Mouse (Mus musculus) spleen, adult 2 months (tissue): ENCODE data around the gene Dab2ip. TPM values are rescaled to one million over a fixed set of nuclear protein-coding genes. Genes with fewer than 3 reads are reported as not detected.

Experiments used
- DNase-seq, 2 experiments: peaks; one replicate each; pipeline versions ENCODE4 v3.0.0 to v3.0.0-alpha.2; 2012 to 2021; ENCODE audit warnings: low spot score in 2 of 2, low read depth in 1 of 2
- H3K27ac ChIP-seq: fragments of 200-500 bp; 2 replicates; pipeline ENCODE4 v1.5.1; 2012; ENCODE audit warnings: low read length, inconsistent platforms; ENCODE audit not compliant: insufficient read depth
- H3K27me3 ChIP-seq: fragments of 200-500 bp; 2 replicates; pipeline ENCODE4 v1.6.1; 2012; ENCODE audit warnings: mild to moderate bottlenecking, moderate library complexity, low read length, inconsistent platforms; ENCODE audit not compliant: control insufficient read depth, insufficient read depth
- H3K36me3 ChIP-seq: fragments of 200-500 bp; 2 replicates; pipeline ENCODE4 v1.6.1; 2012; ENCODE audit warnings: mild to moderate bottlenecking, low read length, inconsistent platforms; ENCODE audit not compliant: control insufficient read depth, insufficient read depth
- H3K4me1 ChIP-seq: fragments of 200-500 bp; 2 replicates; pipeline ENCODE4 v1.6.1; 2011; ENCODE audit warnings: inconsistent platforms; ENCODE audit not compliant: control insufficient read depth, insufficient read depth, insufficient read length
- H3K4me3 ChIP-seq: fragments of 200-500 bp; 2 replicates; pipeline ENCODE4 v1.5.1; 2011; ENCODE audit warnings: mild to moderate bottlenecking, inconsistent platforms; ENCODE audit not compliant: insufficient read depth, insufficient read length; ENCODE audit errors: extremely low read depth
- CTCF ChIP-seq: fragments of 200-500 bp; IDR thresholded peaks from 2 replicates; pipeline ENCODE4 v1.5.1; 2011; ENCODE audit warnings: mild to moderate bottlenecking, inconsistent platforms; ENCODE audit not compliant: insufficient read depth, insufficient read length, insufficient replicate concordance; ENCODE audit errors: extremely low read depth
- POLR2A ChIP-seq: fragments of 200-500 bp; IDR thresholded peaks from 2 replicates; pipeline ENCODE4 v1.6.1; 2011; ENCODE audit warnings: low read depth, low read length, inconsistent platforms
- WGBS: fragments of 180-500 bp; shearing (Covaris S2); methylation state at CpG from one replicate; pipeline ENCODE4 v1.1.7; 2018; 5-methylcytosine and 5-hydroxymethylcytosine counted together
- polyA plus RNA-seq: library from polyadenylated mRNA; depleted of rRNA; stranded (reverse); fragments of >200 nt; gene quantifications from 2 replicates; pipeline ENCODE4 v1.2.3, GENCODE M21; 2012

The Dab2ip gene
- polyA plus RNA-seq, 1 experiment: 21.0 TPM

DNA sequence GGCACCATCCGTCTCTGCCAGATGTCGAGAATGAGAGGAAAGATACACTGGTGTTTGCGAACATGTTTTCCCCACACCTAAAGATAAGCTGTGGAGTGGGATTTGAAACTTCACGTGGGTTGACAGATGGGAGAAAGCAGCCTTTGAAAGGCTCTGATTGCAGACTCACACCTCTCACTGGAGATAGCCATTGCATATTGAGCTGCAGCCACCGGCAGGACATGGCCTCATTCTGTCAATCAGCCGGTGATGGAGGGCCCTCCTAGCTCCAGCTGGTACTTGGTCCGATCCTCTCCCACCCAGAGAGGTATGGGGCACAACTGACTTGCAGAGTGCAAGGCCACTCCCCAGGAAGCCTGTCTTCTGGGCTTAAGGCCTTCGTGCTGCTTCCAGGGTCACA lies 202.3 kb downstream of the Dab2ip start:
- Histone ChIP-seq H3K4me1 (peaks cover 5% of the 10 kb centered on the region; the same call in 1 of the 2 replicates), H3K27ac (no peak overlapping the region), H3K36me3 (no peaks in the 10 kb centered on the region), H3K27me3 (no peaks in the 10 kb centered on the region), H3K4me3 (no peak overlapping the region)
- TF ChIP-seq POLR2A (no peak), CTCF (no peak)
- 90% methylated on average over 8 of the region's 8 CpGs for WGBS
- no peak for DNase-seq

DNA sequence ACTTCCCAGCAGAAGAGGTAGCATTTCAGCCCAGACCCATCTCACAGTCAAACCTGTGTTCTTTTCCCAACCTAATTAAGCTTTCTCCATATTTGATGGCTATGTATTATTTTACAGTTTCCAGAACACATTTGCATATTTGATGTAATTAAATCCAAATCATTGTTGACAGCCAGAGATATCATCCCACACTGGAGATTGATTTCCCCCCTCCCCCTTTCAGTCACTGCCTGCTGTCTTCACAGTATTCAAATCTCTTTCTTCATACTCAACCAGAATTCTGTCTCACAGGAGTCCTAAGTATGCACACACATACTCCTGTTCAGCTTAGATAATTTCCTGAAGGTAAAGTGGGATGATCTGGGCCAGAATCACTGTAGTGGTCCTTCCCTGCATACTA lies 202.8 kb downstream of the Dab2ip start:
- DNase-seq: no peak
- no peak overlapping the region for H3K27ac ChIP-seq
- H3K4me3 ChIP-seq: no peak overlapping the region
- TF ChIP-seq POLR2A (no peak), CTCF (no peak)
- peaks cover 3% of the 10 kb centered on the region; the same call in 1 of the 2 replicates for H3K4me1 ChIP-seq
- H3K27me3 ChIP-seq: no peaks in the 10 kb centered on the region
- H3K36me3 ChIP-seq: no peaks in the 10 kb centered on the region

DNA sequence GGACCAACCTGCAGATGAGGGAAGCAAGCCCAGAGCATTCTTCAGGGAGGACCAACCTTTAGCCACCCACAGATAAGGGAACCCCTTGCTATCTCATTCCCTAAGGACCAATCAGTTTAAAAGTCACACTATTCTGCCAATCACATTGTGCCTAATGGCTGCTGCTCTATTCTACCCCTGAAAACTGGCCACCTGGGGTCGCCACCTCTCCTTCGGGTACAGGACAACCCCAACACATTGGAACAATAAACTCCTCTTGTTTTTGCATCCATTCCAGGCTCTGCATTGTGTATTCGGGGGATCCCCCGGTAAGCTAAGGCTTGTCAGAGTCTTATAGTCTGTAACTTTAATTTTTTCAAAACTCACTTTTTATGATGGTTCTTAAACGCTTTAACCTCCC lies 203.4 kb downstream of the Dab2ip start:
- no peak for DNase-seq
- no peaks in the 10 kb centered on the region for H3K36me3 ChIP-seq
- no peaks in the 10 kb centered on the region for H3K27me3 ChIP-seq
- no peak for TF ChIP-seq POLR2A
- no peak for TF ChIP-seq CTCF
- no peak overlapping the region for H3K4me3 ChIP-seq
- WGBS: 87% methylated on average over 5 of the region's 5 CpGs
- H3K4me1 ChIP-seq: no peaks in the 10 kb centered on the region; the same call in 1 of the 2 replicates
- H3K27ac ChIP-seq: no peak overlapping the region

DNA sequence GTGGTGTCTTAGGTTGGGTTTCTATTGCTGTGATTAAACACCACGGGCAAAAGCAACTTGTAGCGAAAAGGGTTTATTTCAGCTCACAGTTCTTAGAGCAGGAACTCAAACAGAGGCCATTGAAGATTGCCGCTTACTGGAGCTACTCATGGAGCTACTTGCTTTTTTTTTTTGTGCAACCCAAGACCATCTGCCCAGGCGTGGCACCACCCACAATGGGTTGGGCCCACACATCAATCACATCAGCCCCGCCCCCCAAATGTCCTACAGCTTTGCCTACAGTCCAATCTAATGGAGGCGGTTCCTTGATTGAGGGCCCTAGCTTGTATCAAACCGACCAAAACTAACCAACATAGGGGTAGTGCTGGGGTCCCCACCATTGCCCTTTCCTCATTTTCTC lies 205.8 kb downstream of the Dab2ip start:
- DNase-seq: no peak
- Histone ChIP-seq H3K27ac (no peak overlapping the region), H3K27me3 (no peaks in the 10 kb centered on the region), H3K4me3 (no peak overlapping the region), H3K36me3 (no peaks in the 10 kb centered on the region), H3K4me1 (no peaks in the 10 kb centered on the region)
- TF ChIP-seq CTCF (no peak), POLR2A (no peak)
- WGBS: 93% methylated on average over 7 of the region's 7 CpGs

DNA sequence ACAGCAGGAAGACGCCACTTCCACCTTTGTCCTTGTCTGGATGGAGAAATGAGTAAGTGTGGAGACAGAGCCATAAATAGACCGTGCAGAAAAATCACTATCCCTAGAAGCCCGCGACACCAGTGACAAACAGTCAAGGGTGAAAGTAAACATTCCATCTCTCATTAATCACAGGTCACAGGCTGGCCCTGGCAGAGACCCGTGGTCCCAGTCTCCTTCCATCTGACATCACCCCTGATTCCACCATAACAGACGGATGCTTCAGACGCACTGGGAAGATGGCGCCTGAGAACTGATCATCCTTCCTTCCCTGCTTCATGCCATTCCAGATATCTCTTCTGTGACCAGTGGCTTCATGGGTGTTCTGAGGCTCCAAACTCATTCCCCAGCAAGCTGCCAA lies 206.3 kb downstream of the Dab2ip start:
- 83% methylated on average over 8 of the region's 8 CpGs for WGBS
- no peaks in the 10 kb centered on the region for H3K36me3 ChIP-seq
- no peaks in the 10 kb centered on the region for H3K4me1 ChIP-seq
- DNase-seq: no peak
- no peak for TF ChIP-seq POLR2A
- TF ChIP-seq CTCF: no peak
- no peak overlapping the region for H3K4me3 ChIP-seq
- no peak overlapping the region for H3K27ac ChIP-seq
- H3K27me3 ChIP-seq: no peaks in the 10 kb centered on the region

DNA sequence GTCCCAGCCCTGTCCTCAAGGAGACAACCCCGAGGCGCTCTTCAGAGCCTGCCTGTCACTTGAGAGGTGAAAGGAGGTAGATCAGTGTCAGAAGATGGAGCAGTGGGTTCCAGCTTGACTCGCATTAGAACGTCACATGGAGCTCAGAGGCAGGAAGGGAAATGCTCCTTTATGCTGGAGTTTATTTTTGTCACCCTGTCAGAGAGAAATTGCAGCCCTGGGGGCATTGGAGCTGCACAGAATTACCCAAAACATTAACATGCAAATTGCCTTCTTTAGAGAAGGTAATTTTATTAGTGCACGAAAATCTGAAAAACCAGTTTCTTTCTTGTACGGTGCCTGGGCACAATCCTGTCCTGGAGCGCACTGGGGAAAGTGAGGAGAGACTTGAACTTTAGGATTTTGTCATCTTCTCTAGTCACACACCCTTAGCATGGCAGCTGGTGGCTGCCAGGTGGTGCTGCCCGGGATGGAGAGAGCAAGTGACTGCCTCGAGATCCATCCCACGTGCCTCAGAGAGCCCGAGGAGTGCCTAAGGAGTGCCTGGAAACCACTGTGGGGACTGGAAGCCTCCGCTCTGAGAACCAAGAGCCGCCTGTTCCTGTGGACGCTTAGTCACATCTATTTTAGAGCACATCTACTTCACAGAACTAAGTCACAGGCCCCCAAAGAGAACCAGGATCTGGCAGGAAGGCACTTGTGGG lies 209.9 kb downstream of the Dab2ip start:
- no peaks in the 10 kb centered on the region for H3K36me3 ChIP-seq
- DNase-seq: no peak
- 48% methylated on average over 14 of the region's 14 CpGs for WGBS
- no peaks in the 10 kb centered on the region for H3K4me1 ChIP-seq
- no peak overlapping the region for H3K27ac ChIP-seq
- H3K27me3 ChIP-seq: no peaks in the 10 kb centered on the region
- TF ChIP-seq POLR2A: no peak
- TF ChIP-seq CTCF: no peak
- H3K4me3 ChIP-seq: no peak overlapping the region

DNA sequence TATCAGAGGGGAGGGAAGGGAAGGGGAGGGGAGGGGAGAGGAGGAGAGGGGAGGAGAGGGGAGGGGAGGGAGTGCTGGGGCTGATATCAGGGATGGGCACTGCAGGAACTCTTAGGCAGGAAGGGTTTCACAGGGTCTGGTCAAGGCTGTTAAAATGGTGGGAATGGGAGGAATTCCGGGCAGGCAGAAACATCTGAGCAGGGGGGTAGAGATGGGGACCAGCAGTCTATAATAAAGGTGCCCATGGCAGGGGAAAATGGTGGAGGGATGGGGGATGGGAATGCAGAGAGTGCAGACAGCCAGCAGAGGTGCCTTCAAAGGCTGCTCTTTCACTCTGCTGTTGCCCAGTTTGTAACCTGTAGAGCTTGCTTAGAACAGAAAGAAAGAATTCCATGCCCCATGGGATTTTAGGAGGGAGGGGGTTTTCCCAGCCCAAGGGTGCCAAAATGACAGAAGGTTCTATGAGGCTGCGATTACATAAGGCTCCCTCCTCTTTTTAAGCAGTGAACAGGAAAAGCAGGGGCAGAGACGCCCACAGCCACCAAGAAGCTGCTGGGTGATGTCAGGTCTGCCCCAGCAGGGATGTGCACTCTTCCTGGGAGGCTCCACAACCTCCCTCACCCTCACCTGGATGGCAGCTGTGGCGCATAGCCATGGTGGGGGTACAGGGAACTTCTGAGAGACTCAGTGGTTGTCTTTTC lies 210.6 kb downstream of the Dab2ip start:
- Histone ChIP-seq H3K4me3 (no peak overlapping the region), H3K36me3 (no peaks in the 10 kb centered on the region), H3K27me3 (no peaks in the 10 kb centered on the region), H3K4me1 (no peaks in the 10 kb centered on the region), H3K27ac (no peak overlapping the region)
- TF ChIP-seq CTCF (no peak), POLR2A (no peak)
- WGBS: 46% methylated on average over 4 of the region's 4 CpGs
- DNase-seq: no peak
